Mouse (Mus musculus) neural tube, embryonic 14.5 days (tissue): ENCODE measurements around the gene Vps18. TPM values are rescaled to one million over a fixed set of nuclear protein-coding genes. Genes with fewer than 3 reads are reported as not detected.

Experiments used
- ATAC-seq: fragments of 200-750 bp; cut with Nextera tagmentation; 2 replicates; pipeline ENCODE4 v1.8.0; 2017; ENCODE audit warnings: low read depth, mild to moderate bottlenecking, moderate TSS enrichment, moderate library complexity
- H3K27ac ChIP-seq: fragments of 300-500 bp; sonication (generic); 2 replicates; pipeline ENCODE4 v1.5.1; 2014; ENCODE audit warnings: low read depth, mild to moderate bottlenecking, control low read depth, low read length, moderate library complexity, mixed read lengths
- H3K27me3 ChIP-seq: fragments of 300-500 bp; sonication (generic); 2 replicates; pipeline ENCODE4 v1.6.1; 2014; ENCODE audit warnings: low read length; ENCODE audit not compliant: control insufficient read depth, insufficient read depth
- H3K36me3 ChIP-seq: fragments of 300-500 bp; sonication (generic); 2 replicates; pipeline ENCODE4 v1.6.1; 2014; ENCODE audit warnings: low read length, mixed read lengths; ENCODE audit not compliant: control insufficient read depth, insufficient read depth
- H3K4me1 ChIP-seq: fragments of 300-500 bp; sonication (generic); 2 replicates; pipeline ENCODE4 v1.6.1; 2014; ENCODE audit warnings: low read length; ENCODE audit not compliant: control insufficient read depth, insufficient read depth
- H3K4me2 ChIP-seq: fragments of 300-500 bp; sonication (generic); 2 replicates; pipeline ENCODE4 v1.6.1; 2014; ENCODE audit warnings: mild to moderate bottlenecking, low read depth, low read length, control low read depth
- H3K4me3 ChIP-seq: fragments of 300-500 bp; sonication (generic); 2 replicates; pipeline ENCODE4 v1.5.1; 2014; ENCODE audit warnings: low read depth, low read length, control low read depth, mixed read lengths
- H3K9ac ChIP-seq: fragments of 300-500 bp; sonication (generic); replicated peaks from 2 replicates; pipeline ENCODE4 v1.6.1; 2014; ENCODE audit warnings: low read depth, mild to moderate bottlenecking, control low read depth, low read length, mixed read lengths
- H3K9me3 ChIP-seq: fragments of 300-500 bp; sonication (generic); 2 replicates; pipeline ENCODE4 v1.6.1; 2016; ENCODE audit warnings: low read length; ENCODE audit not compliant: control insufficient read depth
- WGBS: fragments of 180-500 bp; shearing (Covaris S2); extraction: QIAGEN DNeasy Blood & Tissue Kit; methylation state at CpG from one replicate; pipeline ENCODE4 v1.1.7; 2014; 5-methylcytosine and 5-hydroxymethylcytosine counted together
- polyA plus RNA-seq: library from polyadenylated mRNA; unstranded; fragments of >200 nt; fragmentation: Nextera tagmentation; extraction: Ambion mirVana; gene quantifications from 2 replicates; pipeline ENCODE4 v1.2.1, GENCODE M21; 2014

Gene Vps18
- polyA plus RNA-seq, 1 experiment from 2014 or later: 14.8 TPM

- no peak overlapping the region for H3K9ac ChIP-seq
- no peak overlapping the region for H3K4me3 ChIP-seq
- peaks cover 44% of the 10 kb centered on the region for H3K4me1 ChIP-seq
- 2% methylated on average over 32 of the region's 32 CpGs for WGBS
- no peak for ATAC-seq
- H3K4me2 ChIP-seq: peak overlapping the region; percentile 83; the same call in 1 of the 2 replicates
- H3K36me3 ChIP-seq: no peaks in the 10 kb centered on the region
- no peaks in the 10 kb centered on the region for H3K9me3 ChIP-seq
- peaks cover 65% of the 10 kb centered on the region for H3K27me3 ChIP-seq
- H3K27ac ChIP-seq: no peak overlapping the region
Measured at GRCm38 (mm10) chr2:119323866-119324575, 35.5 kb downstream of the Vps18 start.

- H3K27ac ChIP-seq: no peak overlapping the region
- peaks cover 66% of the 10 kb centered on the region for H3K27me3 ChIP-seq
- H3K4me1 ChIP-seq: peaks cover 46% of the 10 kb centered on the region
- no peak for ATAC-seq
- H3K36me3 ChIP-seq: no peaks in the 10 kb centered on the region
- H3K4me3 ChIP-seq: peak overlapping the region; percentile 42; the same call in 1 of the 2 replicates
- peak overlapping the region; percentile 83 for H3K4me2 ChIP-seq
- no peaks in the 10 kb centered on the region for H3K9me3 ChIP-seq
- no peak overlapping the region for H3K9ac ChIP-seq
- under 1% methylated on average over 32 of the region's 32 CpGs for WGBS
Measured at GRCm38 (mm10) chr2:119324576-119325318, 36.2 kb downstream of the Vps18 start.

- Histone ChIP-seq H3K27ac (no peak within 1 kb of the TSS), H3K36me3 (no peaks in the 10 kb centered on the region)
- peak; percentile 2; the same call in 1 of the 2 replicates for ATAC-seq
Measured at GRCm38 (mm10) chr2:119325568-119326143, 37.1 kb downstream of the Vps18 start, which contains the start of gene Dll4. TSS of gene Dll4 (plus strand) at chr2:119325784.

GRCm38 (mm10) chr2:119326161-119327101, 37.9 kb downstream of the Vps18 start:
- no peak for ATAC-seq

More at GRCm38 (mm10) chr2:119325568-119326143, 37.1 kb downstream of the Vps18 start, which contains the start of gene Dll4:
- peak within 1 kb of the TSS; percentile 83 for H3K4me2 ChIP-seq
- H3K9me3 ChIP-seq: no peaks in the 10 kb centered on the region
- H3K27me3 ChIP-seq: peaks cover 62% of the 10 kb centered on the region
- H3K9ac ChIP-seq: peak within 1 kb of the TSS; percentile 42
- H3K4me3 ChIP-seq: peak within 1 kb of the TSS; percentile 42
- under 1% methylated on average over 33 of the region's 33 CpGs for WGBS
- H3K4me1 ChIP-seq: peaks cover 46% of the 10 kb centered on the region

GRCm38 (mm10) chr2:119327102-119327480, 38.6 kb downstream of the Vps18 start:
- peak overlapping the region; percentile 42; the same call in 1 of the 2 replicates for H3K9ac ChIP-seq
- H3K4me3 ChIP-seq: peak overlapping the region; percentile 42
- H3K27ac ChIP-seq: no peak overlapping the region
- no peak for ATAC-seq
- under 1% methylated on average over 30 of the region's 30 CpGs for WGBS
- no peaks in the 10 kb centered on the region for H3K36me3 ChIP-seq
- peak overlapping the region; percentile 83 for H3K4me2 ChIP-seq
- H3K27me3 ChIP-seq: peaks cover 65% of the 10 kb centered on the region
- peaks cover 43% of the 10 kb centered on the region for H3K4me1 ChIP-seq
- no peaks in the 10 kb centered on the region for H3K9me3 ChIP-seq

More at GRCm38 (mm10) chr2:119326161-119327101, 37.9 kb downstream of the Vps18 start:
- Histone ChIP-seq H3K9ac (peak overlapping the region; percentile 42), H3K4me1 (peaks cover 46% of the 10 kb centered on the region), H3K27me3 (peaks cover 62% of the 10 kb centered on the region), H3K27ac (no peak overlapping the region), H3K9me3 (no peaks in the 10 kb centered on the region), H3K4me3 (peak overlapping the region; percentile 42), H3K4me2 (peak overlapping the region; percentile 83), H3K36me3 (no peaks in the 10 kb centered on the region)
- under 1% methylated on average over 58 of the region's 61 CpGs for WGBS

GRCm38 (mm10) chr2:119327942-119328526, 39.5 kb downstream of the Vps18 start:
- Histone ChIP-seq H3K36me3 (no peaks in the 10 kb centered on the region), H3K27ac (no peak overlapping the region), H3K4me1 (peaks cover 35% of the 10 kb centered on the region), H3K27me3 (peaks cover 62% of the 10 kb centered on the region), H3K9ac (no peak overlapping the region), H3K4me3 (peak overlapping the region; percentile 42; the same call in 1 of the 2 replicates), H3K9me3 (no peaks in the 10 kb centered on the region), H3K4me2 (peak overlapping the region; percentile 83; the same call in 1 of the 2 replicates)
- WGBS: 14% methylated on average over 11 of the region's 11 CpGs
- no peak for ATAC-seq

- WGBS: 35% methylated on average over 5 of the region's 5 CpGs
- no peaks in the 10 kb centered on the region for H3K36me3 ChIP-seq
- no peak overlapping the region for H3K4me3 ChIP-seq
- peaks cover 35% of the 10 kb centered on the region for H3K4me1 ChIP-seq
- no peak overlapping the region for H3K9ac ChIP-seq
- ATAC-seq: no peak
- no peaks in the 10 kb centered on the region for H3K9me3 ChIP-seq
- no peak overlapping the region for H3K27ac ChIP-seq
- H3K27me3 ChIP-seq: peaks cover 58% of the 10 kb centered on the region
- peak overlapping the region; percentile 21; the same call in 1 of the 2 replicates for H3K4me2 ChIP-seq
Measured at GRCm38 (mm10) chr2:119328546-119328945, 40.0 kb downstream of the Vps18 start.
